Mouse (Mus musculus): ENCODE results near the gene Lrrc55. TPM values are rescaled to one million over a fixed set of nuclear protein-coding genes. Genes with fewer than 3 reads are reported as not detected.

Gene Lrrc55
- polyA plus RNA-seq, 1 experiment = not detected

DNA sequence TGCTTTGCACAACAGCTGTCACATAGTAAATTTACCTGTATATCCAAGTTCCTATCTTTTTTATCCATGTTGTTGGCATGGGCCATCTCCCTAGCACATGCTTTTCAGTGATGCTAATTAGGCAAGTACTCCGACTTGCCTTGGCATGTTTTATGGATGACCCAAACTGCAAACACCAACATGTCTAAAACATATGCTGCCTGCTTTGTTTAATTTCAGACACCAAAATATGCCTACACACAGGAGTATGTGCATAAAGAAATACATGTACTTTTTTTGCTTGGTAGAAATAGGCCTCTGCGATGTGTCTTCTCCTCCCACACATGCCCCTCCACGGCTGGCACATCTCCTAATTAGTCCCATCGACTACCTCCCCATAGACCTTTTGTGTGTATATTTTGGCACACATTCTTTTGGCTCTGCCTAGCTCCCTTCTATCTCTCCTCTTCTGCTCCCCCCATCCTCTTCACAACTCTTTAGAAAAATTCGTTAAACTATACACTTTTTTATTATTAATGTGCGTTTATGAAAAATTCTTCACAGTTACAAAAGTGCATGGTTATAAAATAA is 9.3 kb downstream of the Lrrc55 start:
- WGBS = 88% methylated on average over 6 of the region's 6 CpGs
- TF ChIP-seq POLR2A (IDR thresholded peaks at IDR 0.05; ENCODE audit: borderline replicate concordance, control insufficient read depth, low read depth, low read length) = no peak
- Histone ChIP-seq H3K27ac (ENCODE audit: control insufficient read depth, insufficient read depth, low read depth, low read length, poor library complexity) (no peak overlapping the region), H3K4me1 (ENCODE audit: control insufficient read depth, insufficient read depth, low read length) (no peaks in the 10 kb centered on the region), H3K4me3 (replicated peaks; ENCODE audit: control insufficient read depth, low read depth, low read length) (no peak overlapping the region)

DNA sequence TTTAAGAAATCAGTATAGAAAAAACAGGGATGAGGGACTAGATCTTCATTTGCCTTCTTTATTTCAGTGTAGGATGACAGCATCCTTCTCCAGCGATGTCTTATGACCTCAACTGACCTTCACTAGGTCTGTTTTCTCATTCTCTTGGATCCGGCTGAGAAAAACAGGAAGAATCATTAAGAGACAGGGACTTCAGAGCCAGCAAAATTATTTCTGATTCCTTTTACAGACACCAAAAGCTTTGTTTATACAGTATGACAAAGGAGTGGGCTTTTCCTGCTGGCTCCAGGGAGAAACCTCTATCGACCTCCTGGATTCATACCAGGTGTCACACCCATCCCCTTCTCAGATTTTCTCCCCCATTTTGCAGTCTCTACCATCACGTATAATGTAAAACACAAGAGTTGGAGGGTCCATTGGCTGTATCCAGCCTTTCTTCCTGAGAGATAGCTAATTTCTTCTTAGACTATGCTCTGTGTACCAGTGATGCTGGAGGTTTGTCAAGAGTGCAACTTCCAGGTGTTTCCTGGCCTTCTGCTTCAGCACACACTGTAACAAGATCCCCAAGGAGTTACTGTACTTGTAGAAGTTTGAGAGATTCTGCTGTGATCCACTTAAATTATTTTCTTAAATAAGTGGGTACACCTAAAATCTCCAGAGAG is 18.7 kb downstream of the Lrrc55 start:
- Histone ChIP-seq H3K4me3 (replicated peaks; ENCODE audit: control insufficient read depth, low read depth, low read length) (no peak overlapping the region), H3K4me1 (ENCODE audit: control insufficient read depth, insufficient read depth, low read length) (no peaks in the 10 kb centered on the region), H3K27ac (ENCODE audit: control insufficient read depth, insufficient read depth, low read depth, low read length, poor library complexity) (no peak overlapping the region)
- TF ChIP-seq CTCF (IDR thresholded peaks at IDR 0.05; ENCODE audit: control insufficient read depth, insufficient read depth, low read length) (no peak), POLR2A (IDR thresholded peaks at IDR 0.05; ENCODE audit: borderline replicate concordance, control insufficient read depth, low read depth, low read length) (no peak)
- WGBS = 53% methylated on average over 4 of the region's 4 CpGs

DNA sequence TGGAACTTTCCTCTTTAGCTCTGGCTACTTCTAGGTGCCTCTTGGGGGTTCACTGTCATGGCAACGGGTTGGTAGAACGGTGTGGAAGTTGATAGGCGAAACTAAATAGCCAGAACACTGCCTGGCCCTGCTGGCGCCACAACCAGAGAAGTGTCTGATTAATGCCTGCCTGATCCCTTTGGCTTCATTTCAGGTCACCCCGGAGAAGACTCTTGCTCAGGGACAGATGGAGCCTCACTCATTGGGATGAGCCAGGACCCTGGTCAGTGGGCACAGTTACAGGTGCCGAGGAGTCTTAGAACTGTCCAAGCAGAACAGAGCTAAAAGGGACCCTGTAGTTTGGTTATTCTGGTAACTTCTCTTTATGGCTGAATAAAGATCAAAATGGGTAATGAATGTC is 23.5 kb downstream of the Lrrc55 start:
- 82% methylated on average over 6 of the region's 6 CpGs for WGBS
- TF ChIP-seq POLR2A (IDR thresholded peaks at IDR 0.05; ENCODE audit: borderline replicate concordance, control insufficient read depth, low read depth, low read length) = no peak
- no peak for TF ChIP-seq CTCF (IDR thresholded peaks at IDR 0.05; ENCODE audit: control insufficient read depth, insufficient read depth, low read length)
- Histone ChIP-seq H3K27ac (ENCODE audit: control insufficient read depth, insufficient read depth, low read depth, low read length, poor library complexity) (no peak overlapping the region), H3K4me1 (ENCODE audit: control insufficient read depth, insufficient read depth, low read length) (no peaks in the 10 kb centered on the region), H3K4me3 (replicated peaks; ENCODE audit: control insufficient read depth, low read depth, low read length) (no peak overlapping the region)

DNA sequence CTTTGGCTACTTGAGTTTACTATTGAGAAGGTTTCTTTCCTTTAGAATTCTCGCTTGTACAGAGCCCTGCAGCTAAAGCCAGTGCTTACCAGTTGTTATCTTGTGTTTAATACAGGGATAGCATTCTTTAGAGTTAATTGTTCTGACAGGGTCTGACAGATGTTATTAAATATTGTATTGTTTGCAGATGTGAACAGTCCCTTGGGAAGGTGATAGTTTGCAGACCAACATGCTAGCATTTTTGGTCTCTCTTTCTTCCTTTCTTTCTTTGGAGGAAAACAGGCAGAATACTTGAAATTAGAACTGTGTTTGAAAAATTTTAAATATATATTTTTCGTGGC is 24.3 kb downstream of the Lrrc55 start:
- 65% methylated on average over 2 of the region's 2 CpGs for WGBS
- Histone ChIP-seq H3K4me1 (ENCODE audit: control insufficient read depth, insufficient read depth, low read length) (no peaks in the 10 kb centered on the region), H3K4me3 (replicated peaks; ENCODE audit: control insufficient read depth, low read depth, low read length) (no peak overlapping the region), H3K27ac (ENCODE audit: control insufficient read depth, insufficient read depth, low read depth, low read length, poor library complexity) (no peak overlapping the region)
- TF ChIP-seq CTCF (IDR thresholded peaks at IDR 0.05; ENCODE audit: control insufficient read depth, insufficient read depth, low read length) (no peak), POLR2A (IDR thresholded peaks at IDR 0.05; ENCODE audit: borderline replicate concordance, control insufficient read depth, low read depth, low read length) (no peak)

DNA sequence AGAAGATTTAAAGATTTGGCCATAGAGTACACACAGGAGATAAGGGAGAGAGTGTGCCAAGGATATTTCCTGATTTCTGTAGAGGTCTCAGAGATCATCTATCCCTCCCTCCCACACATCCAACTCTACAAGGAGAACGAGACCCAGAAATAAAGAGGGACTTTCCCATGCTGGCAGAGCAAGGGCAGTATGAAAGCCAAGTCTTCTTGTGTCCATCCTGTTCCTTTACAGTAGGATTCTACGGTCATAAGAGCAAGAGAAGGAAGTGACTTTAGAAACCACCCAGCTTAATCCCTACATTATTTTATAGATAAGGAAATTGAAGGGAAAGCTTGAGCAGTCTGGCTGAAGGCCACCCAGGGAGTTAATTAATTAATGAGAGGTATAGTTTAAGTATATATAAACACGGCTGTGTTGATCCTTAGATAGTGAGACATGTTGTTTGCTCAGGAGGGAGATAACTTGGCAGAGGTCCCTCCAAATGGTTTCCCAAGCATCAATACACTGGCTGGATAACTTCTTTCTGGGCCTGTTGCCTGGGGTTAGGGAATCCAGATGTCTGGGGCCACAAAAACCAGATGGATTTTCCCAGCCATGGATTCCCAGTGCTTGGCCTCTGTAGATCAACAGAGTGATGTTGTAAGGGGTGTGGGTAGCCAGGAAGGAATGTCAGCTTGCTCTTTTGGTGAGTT is 24.8 kb downstream of the Lrrc55 start:
- H3K27ac ChIP-seq (ENCODE audit: control insufficient read depth, insufficient read depth, low read depth, low read length, poor library complexity) = no peak overlapping the region

DNA sequence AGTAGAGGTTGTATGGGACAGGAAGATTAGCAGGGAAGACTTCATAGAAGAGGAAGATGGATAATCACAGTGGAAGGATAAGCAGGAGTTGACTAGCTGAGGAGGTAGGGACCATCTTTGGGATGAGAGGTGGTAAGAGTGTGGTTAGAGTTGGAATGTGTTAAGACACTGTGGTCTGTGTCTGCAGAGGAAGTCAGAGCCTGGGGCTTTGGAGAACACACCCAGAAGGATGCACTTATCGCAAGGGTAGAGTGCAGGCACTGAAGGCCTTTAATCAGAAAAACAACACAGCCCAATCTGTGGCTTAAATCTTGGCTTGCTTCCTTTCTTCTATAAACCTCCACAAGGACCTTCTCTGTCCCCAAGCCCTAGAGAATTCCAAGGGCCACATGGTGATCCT is 28.7 kb downstream of the Lrrc55 start:
- WGBS = 17% methylated on average over 1 of the region's 1 CpGs
- TF ChIP-seq CTCF (IDR thresholded peaks at IDR 0.05; ENCODE audit: control insufficient read depth, insufficient read depth, low read length) (no peak), POLR2A (IDR thresholded peaks at IDR 0.05; ENCODE audit: borderline replicate concordance, control insufficient read depth, low read depth, low read length) (no peak)
- Histone ChIP-seq H3K4me3 (replicated peaks; ENCODE audit: control insufficient read depth, low read depth, low read length) (no peak overlapping the region), H3K27ac (ENCODE audit: control insufficient read depth, insufficient read depth, low read depth, low read length, poor library complexity) (no peak overlapping the region), H3K4me1 (ENCODE audit: control insufficient read depth, insufficient read depth, low read length) (no peaks in the 10 kb centered on the region)

More for the DNA sequence above, 24.8 kb downstream of the Lrrc55 start:
- 62% methylated on average over 3 of the region's 3 CpGs for WGBS
- no peak for TF ChIP-seq POLR2A (IDR thresholded peaks at IDR 0.05; ENCODE audit: borderline replicate concordance, control insufficient read depth, low read depth, low read length)
- TF ChIP-seq CTCF (IDR thresholded peaks at IDR 0.05; ENCODE audit: control insufficient read depth, insufficient read depth, low read length) = no peak
- Histone ChIP-seq H3K4me3 (replicated peaks; ENCODE audit: control insufficient read depth, low read depth, low read length) (no peak overlapping the region), H3K4me1 (ENCODE audit: control insufficient read depth, insufficient read depth, low read length) (no peaks in the 10 kb centered on the region)

DNA sequence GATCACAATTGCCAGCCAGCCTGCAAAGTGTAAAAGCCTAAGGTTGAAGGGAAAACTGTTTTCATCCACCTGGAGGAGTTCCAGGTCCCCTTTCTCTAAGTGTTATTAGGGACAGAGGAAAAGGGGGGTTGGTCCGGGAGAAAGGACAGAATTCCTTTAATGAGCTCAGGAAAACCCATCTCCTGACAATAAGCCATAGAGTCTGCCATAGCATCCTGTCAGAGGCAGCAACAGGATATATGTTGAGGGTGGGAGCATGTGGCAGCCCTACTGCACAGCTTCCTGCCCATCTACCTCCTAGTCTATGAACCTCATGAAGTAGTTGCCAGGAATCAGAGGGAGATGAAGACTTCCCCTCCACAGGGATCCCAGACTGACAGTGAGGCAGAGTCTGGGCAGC is 29.4 kb downstream of the Lrrc55 start:
- Histone ChIP-seq H3K4me1 (ENCODE audit: control insufficient read depth, insufficient read depth, low read length) (no peaks in the 10 kb centered on the region), H3K4me3 (replicated peaks; ENCODE audit: control insufficient read depth, low read depth, low read length) (no peak overlapping the region), H3K27ac (ENCODE audit: control insufficient read depth, insufficient read depth, low read depth, low read length, poor library complexity) (no peak overlapping the region)
- WGBS = 48% methylated on average over 1 of the region's 1 CpGs
- TF ChIP-seq CTCF (IDR thresholded peaks at IDR 0.05; ENCODE audit: control insufficient read depth, insufficient read depth, low read length) (no peak), POLR2A (IDR thresholded peaks at IDR 0.05; ENCODE audit: borderline replicate concordance, control insufficient read depth, low read depth, low read length) (no peak)

DNA sequence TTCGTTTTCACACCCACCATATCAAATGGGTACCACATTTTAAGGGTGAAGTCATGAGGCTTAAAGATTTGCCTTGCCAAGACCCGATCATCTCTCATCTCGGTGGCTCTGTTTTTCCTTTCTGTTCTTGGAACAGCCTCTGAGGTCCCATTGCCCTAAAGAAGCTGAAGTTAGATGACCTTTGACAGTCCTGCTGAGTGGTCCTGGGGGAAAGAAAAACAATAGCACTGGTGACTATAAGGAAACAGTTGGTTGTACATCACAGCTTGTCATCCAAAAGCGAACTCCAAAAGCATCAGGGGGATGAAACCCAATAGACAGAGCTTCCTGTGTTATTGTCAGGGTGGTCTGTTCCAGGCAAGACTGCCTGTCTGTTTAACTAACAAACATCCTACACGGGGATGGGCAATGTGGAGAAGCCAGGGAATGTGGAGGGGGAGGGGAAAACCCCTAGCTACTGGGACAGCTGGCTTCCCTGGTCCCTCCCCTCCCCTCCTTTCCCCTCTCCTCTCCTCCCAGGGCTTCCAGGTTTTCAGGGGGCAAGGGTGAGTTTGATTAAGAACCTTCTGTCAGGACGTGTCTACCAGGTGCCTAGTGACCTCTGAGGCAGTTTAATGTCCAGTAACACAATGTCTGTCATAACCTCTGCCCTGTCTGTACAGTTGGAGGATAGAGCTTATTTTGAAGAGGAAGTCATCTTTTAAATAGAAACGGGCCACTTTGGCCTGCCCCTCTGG is 33.5 kb downstream of the Lrrc55 start:
- H3K4me1 ChIP-seq (ENCODE audit: control insufficient read depth, insufficient read depth, low read length) = no peaks in the 10 kb centered on the region
- 51% methylated on average over 7 of the region's 7 CpGs for WGBS
- H3K27ac ChIP-seq (ENCODE audit: control insufficient read depth, insufficient read depth, low read depth, low read length, poor library complexity) = no peak overlapping the region
- H3K4me3 ChIP-seq (replicated peaks; ENCODE audit: control insufficient read depth, low read depth, low read length) = no peak overlapping the region
- TF ChIP-seq POLR2A (IDR thresholded peaks at IDR 0.05; ENCODE audit: borderline replicate concordance, control insufficient read depth, low read depth, low read length) = no peak
- no peak for TF ChIP-seq CTCF (IDR thresholded peaks at IDR 0.05; ENCODE audit: control insufficient read depth, insufficient read depth, low read length)

Measured in bone marrow, adult 2 months (tissue).